Mouse (Mus musculus) embryo, embryonic 11.5 days (tissue): Measurements from ENCODE around the gene Spo11.

Experiments used
- DNase-seq: peaks from one replicate; pipeline ENCODE4 v3.0.0-alpha.2; 2012; ENCODE audit warnings: low read depth, low spot score

Spo11 gene

GRCm38 (mm10) chr2:172977409-172978130 is at the start of gene Spo11:
Gene Spo11, plus strand, starts transcription at chr2:172977700.
- no peak for DNase-seq

GRCm38 (mm10) chr2:172929905-172930436 is 47.5 kb upstream of the Spo11 start:
- DNase-seq = no peak

GRCm38 (mm10) chr2:172931137-172931898 is 46.2 kb upstream of the Spo11 start:
- no peak for DNase-seq

GRCm38 (mm10) chr2:172933631-172934419 is 43.7 kb upstream of the Spo11 start:
- peak; percentile 54 for DNase-seq

GRCm38 (mm10) chr2:172934420-172934788 is 43.1 kb upstream of the Spo11 start:
- no peak for DNase-seq

GRCm38 (mm10) chr2:172934891-172935740 is 42.4 kb upstream of the Spo11 start:
- DNase-seq = peak; percentile 48

GRCm38 (mm10) chr2:172935776-172936562 is 41.5 kb upstream of the Spo11 start:
- no peak for DNase-seq

- no peak for DNase-seq
Observed at GRCm38 (mm10) chr2:172936844-172937243, 40.7 kb upstream of the Spo11 start.

GRCm38 (mm10) chr2:172937326-172938190 is 39.9 kb upstream of the Spo11 start:
- DNase-seq = no peak

GRCm38 (mm10) chr2:172938761-172939638 is 38.5 kb upstream of the Spo11 start:
- DNase-seq = no peak

- no peak for DNase-seq
Observed at GRCm38 (mm10) chr2:172939639-172940002, 37.9 kb upstream of the Spo11 start.

- peak; percentile 72 for DNase-seq
Observed at GRCm38 (mm10) chr2:172940003-172940798, 37.3 kb upstream of the Spo11 start, which contains the start of gene Bmp7. Gene Bmp7, minus strand, starts transcription at chr2:172940321.

- no peak for DNase-seq
Observed at GRCm38 (mm10) chr2:172940799-172941163, 36.7 kb upstream of the Spo11 start.

- no peak for DNase-seq
Observed at GRCm38 (mm10) chr2:172949051-172949450, 28.4 kb upstream of the Spo11 start.

- DNase-seq = no peak
Observed at GRCm38 (mm10) chr2:172950119-172950676, 27.3 kb upstream of the Spo11 start.

GRCm38 (mm10) chr2:172950722-172951121 is 26.8 kb upstream of the Spo11 start:
- no peak for DNase-seq

- no peak for DNase-seq
Observed at GRCm38 (mm10) chr2:172951976-172952375, 25.5 kb upstream of the Spo11 start.
